Mouse (Mus musculus): ENCODE data around the gene Vegfc.

Gene Vegfc

DNA sequence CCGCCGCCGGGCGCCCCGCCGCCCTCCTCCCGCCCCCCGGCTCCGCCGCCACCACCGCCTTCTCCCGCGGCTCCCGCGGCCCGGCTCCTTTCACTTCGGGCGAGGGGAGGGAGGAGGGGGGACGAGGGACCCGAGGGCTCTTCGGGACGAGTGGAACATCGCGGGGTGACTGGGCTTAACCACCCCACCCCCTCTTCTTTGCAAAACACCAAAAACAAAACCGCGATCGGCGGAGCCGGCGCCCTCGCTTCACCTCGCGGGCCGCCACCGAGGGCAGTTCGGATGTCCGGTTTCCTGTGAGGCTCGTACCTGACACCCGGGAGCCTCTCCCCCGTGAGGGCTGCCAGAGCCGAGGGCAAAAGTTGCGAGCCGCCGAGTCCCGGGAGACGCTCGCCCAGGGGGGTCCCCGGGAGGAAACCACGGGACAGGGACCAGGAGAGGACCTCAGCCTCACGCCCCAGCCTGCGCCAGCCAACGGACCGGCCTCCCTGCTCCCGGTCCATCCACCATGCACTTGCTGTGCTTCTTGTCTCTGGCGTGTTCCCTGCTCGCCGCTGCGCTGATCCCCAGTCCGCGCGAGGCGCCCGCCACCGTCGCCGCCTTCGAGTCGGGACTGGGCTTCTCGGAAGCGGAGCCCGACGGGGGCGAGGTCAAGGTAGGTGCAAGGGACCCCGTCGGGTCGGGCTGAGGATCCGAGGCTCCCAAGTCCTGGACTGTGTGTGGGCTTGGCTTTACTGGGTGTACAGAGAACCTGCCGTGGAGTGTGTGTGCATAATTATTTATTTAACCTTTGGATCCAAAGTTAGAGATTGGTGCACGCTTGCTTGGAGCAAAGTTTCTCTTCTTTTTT is at the start of gene Vegfc:
Vegfc (plus strand) TSS at position 336 of the 850 bp plus-strand sequence.
- DNase-seq (ENCODE audit: extremely low spot score) = peak; percentile 79

DNA sequence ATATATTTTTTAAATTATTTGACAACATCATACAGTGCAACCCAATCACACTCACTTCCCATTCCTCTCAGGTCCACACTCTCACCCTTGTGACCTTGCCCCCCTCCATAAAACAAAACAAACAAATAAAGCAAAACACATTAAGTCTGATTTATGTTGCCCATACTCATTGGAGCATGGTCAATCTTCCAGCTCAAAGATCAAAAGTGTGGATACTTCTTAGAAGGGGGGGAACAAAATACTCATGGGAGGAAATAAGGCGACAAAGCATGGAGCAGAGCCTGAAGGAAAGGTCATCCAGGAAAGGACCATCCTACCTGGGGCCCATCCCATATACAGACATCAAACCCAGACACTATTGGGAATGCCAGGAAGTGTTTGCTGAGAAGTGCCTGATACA is 42.8 kb upstream of the Vegfc start:
- DNase-seq (ENCODE audit: extremely low spot score) = no peak

DNA sequence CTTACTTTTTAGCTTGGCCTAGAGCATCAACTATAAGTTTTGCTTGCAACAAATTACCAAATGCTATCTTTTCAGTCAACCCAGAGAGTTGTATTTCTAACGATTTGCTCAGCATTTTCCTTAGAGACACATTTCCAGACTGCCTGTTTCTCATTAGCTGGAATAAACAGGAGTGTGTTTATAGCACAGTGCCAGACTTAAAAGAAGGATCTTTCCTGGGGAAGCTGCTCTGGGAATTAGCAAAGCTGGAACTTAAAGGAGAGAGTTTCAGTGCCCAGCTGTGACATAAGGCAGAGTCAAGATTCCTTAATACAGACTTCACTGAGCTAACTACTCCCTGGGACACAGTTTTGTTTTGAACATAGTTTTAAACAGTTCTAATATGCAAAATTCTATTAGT is 34.8 kb upstream of the Vegfc start:
- DNase-seq (ENCODE audit: extremely low spot score) = peak; percentile 38

DNA sequence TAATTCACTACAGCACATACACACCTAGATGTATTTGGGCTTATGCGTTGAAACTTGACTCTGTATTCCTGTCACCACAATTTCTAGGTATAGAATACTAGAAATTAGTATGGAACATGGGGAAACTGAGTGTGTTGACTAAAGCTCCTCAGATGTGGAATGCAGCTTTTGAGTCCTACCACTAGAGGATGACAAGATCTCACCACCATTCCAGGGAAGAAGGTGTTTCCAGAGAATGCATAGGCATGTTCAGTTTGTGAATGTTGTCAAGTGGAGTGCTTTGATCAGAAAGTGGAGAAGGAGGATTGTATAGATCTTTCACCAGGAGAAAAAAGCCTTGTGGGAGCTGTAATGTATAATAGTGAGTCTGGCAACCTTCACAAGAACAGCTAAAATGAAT is 33.9 kb upstream of the Vegfc start:
- DNase-seq (ENCODE audit: extremely low spot score) = no peak

DNA sequence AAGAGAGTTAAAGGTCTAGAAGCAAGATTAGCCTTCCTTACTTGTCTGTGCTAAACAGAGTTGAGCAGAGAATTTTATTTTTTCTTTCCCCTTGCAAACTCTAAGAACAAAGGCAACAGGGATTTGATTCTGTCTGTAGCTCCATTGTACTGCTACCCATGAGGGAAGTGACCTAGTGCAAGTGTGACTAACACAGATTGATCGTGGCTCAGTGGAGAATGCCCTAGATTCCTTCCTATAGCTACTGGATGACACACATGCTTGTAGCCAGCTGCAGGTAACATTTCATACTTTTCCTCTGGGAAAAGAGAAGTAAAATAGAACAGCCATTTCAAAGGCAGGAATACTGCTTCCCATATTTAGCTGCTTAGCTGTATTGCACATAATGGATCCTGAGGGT is 24.2 kb upstream of the Vegfc start:
- DNase-seq (ENCODE audit: extremely low spot score) = peak; percentile 35

DNA sequence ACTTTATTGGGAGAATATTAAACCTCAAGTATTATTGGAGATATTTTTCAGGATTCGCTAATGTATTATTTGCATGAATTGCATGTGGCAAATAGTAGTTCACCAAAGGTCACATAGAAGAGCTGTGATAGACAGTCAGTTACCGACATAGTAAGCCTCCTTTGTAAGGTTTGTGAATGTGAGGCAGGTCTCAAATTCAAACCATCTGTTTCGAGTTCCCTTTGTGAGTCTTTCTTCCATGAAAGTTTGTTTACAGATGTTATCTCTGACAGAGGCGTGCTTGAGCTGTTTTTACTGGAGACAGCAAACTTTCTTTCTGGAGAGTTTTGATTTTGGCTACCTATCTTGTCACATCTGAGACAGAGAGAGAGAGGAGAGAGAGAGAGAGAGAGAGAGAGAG is 11.9 kb upstream of the Vegfc start:
- no peak for DNase-seq (ENCODE audit: extremely low spot score)

DNA sequence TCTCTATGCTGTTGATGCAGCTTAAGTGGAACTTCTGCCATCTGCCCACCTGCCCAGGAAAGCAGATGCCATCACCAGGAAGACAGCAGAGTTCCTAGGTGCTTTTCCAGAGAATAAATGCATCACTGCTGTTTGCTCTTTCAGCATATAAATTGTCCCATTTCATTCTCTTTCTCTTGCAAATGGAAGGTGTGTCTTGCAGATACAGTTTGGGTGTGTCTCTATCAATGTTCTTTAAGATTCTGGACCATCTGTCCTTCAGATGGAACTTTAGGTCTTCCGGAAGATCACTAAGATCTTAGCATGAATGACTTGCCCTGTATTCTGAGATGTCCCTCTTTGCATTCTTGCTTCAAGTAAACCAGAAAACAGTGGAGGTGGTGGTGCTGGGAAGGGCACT is 1.1 kb upstream of the Vegfc start:
- no peak for DNase-seq (ENCODE audit: extremely low spot score)

DNA sequence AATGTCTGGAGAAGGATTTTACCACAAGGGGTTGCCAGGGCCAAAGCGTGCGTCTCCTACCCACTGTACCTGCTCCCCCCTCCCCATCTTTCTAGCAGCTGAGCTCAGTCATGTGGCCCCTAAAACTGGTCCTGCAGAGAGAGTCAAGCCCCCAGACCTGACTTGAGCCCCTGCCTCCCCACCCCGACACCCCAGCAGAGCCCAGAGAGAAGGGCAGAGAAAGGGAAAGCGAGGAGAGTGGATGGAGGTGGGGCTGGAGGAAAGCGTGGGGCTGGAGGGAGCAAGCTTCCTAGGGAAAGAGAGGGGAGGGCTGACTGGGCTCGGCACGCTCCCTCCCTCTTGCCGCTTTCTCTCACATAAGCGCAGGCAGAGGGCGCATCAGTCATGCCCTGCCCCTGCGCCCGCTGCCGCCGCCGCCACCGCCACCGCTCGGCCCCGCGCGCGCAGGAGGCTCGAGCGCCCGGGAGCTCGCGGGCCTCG is 575 bp upstream of the Vegfc start:
- DNase-seq (ENCODE audit: extremely low spot score) = peak; percentile 78

DNA sequence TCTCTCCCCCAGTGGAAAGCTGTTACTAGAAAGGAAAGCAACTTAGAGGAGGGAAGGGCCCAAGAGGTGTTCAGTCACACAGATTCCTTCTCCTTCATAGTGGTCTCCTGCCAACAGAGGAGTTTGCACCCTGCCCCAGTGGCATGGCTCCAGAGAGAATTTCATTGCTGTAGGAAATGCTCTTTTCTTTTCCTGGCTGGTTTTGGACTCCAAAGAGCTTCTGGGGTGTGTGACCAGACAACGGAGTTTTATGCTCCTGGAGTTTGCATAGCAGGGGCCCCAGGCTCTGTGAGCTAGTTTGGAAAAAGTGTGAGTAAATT is 675 bp downstream of the Vegfc start:
- DNase-seq (ENCODE audit: extremely low spot score) = no peak

DNA sequence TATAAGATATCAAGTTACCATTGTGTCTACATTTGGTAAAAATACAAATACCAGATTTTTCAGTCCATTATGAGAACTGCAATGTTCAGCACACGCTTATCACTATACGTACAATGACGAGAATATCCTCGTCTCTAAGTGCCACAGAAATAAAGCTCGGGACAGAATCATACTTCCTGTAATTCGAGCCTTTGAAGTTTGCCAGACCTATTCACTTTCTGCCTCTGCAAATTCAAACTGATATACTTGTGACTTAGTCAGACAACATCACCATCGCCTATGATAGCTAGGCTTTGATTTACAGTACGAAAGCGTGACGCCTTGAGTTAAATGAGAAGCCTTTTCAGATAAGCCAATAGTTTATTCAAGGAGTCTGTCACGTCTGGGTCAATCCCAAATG is 1.6 kb downstream of the Vegfc start:
- DNase-seq (ENCODE audit: extremely low spot score) = no peak

DNA sequence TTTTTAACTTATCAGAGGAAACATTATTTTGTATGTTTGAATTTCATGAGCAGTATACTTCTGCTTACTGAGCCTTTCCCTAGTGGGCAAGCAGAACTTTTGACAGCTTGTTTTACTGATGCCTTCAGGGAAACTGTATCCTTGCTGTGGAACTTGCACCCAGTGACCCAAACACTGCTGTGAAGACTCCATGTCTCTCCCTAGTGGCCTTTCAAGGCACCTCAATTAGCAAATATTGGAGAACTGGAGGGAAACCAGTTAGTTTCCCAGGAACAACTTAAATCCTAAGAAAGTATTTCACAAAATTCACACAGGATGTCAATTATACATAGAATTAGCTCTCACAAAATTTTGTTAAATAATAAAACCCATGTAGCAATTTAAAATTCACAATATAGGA is 2.2 kb downstream of the Vegfc start:
- DNase-seq (ENCODE audit: extremely low spot score) = peak; percentile 22

DNA sequence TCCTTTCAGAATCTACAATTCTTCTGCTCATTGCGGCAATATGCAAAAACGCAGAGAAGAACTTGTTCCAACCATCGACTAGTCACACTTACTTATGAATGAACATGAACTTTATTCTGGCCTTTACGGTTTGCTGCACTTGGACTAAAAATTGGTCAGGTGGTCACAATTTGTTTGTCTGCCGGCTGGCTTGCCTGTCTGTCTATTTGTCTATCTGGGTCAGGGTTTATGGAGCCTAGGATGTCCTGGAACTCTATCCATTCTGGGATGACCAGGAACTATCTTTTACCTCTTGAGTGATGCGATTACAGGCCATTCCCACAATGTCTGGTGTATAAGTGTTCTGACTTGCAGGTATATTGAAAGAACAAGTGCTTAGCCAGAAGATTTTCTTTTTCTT is 8.5 kb downstream of the Vegfc start:
- no peak for DNase-seq (ENCODE audit: extremely low spot score)

DNA sequence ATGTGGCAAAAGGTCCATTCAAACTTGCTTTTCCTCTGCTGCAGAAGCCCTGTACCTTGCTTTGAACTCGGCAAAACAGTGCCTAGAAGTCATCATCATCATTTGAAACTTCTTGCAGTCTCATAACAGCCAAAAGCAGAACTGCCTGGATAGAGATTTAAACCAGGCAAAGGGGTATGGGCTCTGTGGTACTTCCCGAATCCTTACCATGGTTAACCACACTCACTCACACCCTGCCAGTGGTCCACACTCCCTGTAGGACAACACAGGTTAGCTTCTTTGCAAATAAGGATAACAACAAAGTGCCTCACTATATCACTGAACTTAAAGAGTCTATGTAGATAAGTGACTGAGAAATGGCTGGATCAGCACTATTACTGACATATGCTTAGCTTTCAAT is 9.7 kb downstream of the Vegfc start:
- DNase-seq (ENCODE audit: extremely low spot score) = no peak

DNA sequence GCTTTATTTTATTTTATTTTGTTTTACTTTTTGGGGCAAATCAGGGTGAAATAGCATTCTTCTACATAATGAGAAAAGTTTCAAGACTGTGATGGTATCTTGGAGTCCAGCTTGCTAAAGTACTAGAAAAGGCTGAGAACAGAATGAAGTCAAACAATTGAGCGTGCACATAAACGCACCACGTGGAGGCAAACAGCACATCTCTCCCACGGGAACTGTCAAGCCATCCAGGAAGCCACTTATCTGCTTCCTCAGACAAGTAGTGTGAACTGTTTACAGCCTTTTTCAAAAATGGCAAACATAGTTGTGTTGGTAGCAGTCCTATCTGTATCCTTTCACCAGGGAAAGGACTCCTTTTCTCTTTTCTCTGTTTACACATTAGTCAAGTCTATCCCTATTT is 11.8 kb downstream of the Vegfc start:
- no peak for DNase-seq (ENCODE audit: extremely low spot score)

DNA sequence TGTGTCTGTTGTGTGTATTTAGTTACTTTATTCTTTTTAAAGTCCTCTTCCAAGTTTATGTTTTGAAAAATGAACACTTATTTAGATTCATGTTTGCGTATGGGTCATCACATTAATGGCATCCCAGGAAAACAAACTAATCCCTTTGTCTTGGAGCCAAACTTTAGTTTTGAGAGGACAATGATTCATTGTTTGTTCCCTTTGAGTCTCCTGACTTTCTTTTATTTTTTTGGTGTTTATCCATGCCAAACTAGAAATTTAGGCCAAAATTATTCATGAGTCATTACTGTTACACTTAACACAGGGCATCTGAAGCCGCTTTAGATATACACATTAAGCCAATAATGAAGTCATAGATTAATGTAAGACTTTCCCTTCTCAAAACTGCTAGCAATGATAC is 12.5 kb downstream of the Vegfc start:
- DNase-seq (ENCODE audit: extremely low spot score) = no peak

DNA sequence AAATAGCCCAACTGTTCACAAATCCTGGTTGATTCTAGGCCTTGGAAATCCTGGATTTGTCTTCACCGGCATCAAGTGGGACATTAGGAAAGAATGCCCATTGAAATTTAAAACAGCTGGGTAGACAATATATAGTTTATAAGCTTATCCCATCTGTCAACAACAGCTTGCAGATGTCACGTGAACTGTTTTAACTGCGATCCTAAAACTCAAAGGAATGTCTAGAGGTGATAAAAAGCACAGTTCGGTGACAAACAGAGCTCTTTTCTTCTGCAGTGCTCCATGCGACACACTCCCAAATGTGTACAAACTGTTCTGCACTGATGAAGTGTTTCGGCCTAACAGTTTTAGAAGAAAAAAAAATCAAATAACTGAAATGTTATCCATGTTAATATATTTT is 22.7 kb downstream of the Vegfc start:
- no peak for DNase-seq (ENCODE audit: extremely low spot score)

DNA sequence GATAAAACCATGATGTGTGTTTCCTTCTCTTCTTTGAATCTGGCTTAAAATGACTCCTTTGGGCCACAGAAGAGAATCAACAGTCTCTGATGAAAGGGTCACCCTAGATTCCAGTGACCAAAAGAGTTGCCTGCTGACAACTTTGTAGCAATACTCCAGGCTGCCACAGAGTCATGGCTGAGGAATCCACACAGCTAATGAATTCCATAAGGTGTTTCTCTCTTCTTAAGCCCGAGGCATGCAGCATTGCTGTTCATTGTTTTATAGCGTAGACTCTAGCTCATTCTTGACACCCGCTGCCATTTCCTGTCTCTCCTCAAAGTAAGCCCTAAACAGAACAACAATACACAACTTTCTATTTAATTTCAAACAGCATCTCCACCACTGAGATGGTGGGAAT is 37.2 kb downstream of the Vegfc start:
- DNase-seq (ENCODE audit: extremely low spot score) = peak; percentile 9

DNA sequence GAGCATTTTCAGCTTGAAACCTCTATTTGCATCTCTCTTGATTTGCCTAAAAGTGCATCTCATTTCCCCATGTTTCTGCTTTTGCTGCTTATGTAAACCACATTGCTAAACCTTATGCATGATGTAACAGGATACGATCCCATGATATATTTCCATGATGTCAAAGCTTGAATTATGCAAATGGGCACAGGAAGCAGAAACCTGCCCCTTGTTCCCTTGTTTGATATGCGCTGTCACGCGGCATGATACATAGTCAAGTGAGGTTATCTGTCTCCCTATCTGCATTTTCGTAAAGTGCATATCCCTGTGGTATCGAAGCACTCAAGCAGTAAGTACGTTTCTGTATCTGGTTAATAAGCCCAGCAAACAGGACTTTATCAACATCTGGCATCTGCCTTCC is 42.7 kb downstream of the Vegfc start:
- no peak for DNase-seq (ENCODE audit: extremely low spot score)

DNA sequence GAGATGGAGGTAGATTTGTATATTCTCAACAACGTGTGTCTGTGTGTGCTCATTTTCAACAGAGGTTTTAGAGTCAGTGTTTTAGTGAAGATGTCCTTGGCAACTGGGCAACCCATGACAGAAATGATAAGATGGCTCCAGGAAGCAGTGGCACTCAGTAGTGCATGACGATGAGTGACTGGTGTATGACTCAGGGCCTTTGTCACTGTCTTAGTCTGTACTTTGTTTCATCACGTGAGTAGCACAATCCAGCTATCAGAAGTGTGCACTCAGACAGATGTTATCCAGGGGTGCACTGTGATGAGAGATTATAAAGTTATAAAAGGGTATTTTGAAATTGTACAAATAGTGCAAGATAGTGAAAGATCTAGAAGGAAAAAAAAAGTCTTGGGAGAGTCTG is 44.5 kb downstream of the Vegfc start:
- no peak for DNase-seq (ENCODE audit: extremely low spot score)

DNA sequence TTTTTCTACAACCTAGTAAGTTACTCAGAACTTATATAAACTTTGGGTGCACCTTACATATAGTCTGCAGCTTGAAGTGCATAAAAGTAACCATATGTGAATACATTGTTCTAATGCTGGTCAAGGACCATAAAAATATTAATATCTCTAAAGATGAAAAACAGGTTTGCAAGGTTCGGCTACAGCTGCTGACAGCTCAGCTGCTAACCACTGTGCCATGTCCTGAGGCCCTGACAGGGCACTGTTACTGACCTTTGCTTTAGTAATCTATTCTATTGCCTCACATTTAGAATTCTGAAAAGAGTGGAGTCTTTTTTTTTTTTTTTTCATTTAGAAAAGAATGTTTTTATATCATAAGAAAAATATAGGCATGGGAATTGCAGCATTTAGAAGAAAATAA is 44.9 kb downstream of the Vegfc start:
- no peak for DNase-seq (ENCODE audit: extremely low spot score)

DNA sequence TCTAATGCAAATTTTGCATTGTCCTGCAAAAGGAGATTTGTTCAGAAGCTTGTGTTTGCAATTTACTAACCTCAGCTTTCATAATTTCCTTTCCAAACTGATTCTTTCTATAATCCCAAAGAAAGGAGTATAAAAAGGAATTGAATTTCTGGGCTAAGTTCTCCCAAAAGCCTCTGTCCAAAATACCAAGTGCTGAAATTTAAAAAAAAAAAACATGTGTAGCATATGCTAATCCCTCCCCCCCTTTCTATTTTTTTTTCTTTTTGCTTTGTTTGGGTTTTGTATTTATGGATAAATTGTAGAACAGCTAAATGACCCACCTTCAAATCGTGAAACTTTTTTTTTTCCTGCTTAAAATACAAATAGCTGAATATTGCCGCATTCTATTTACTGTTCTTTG is 53.2 kb downstream of the Vegfc start:
- DNase-seq (ENCODE audit: extremely low spot score) = no peak

DNA sequence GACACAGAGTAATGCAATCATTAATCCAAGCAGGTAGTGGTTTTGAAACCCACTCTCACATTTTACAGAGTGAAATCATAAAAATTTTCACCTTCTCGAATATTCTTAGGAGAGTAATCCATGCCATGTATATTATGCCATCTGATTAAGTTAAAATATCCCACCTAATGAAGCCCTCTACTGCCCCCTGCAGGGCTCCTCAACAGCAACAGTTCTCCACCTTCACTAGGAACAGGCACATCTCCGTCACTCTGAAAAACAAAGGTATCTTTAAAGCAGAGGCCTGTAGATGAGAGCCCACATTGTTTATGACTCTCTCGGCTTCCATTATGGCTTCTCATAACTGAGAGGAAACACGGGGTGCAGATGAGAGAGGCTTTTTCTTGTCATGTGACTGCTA is 75.8 kb downstream of the Vegfc start:
- DNase-seq (ENCODE audit: extremely low spot score) = peak; percentile 20

DNA sequence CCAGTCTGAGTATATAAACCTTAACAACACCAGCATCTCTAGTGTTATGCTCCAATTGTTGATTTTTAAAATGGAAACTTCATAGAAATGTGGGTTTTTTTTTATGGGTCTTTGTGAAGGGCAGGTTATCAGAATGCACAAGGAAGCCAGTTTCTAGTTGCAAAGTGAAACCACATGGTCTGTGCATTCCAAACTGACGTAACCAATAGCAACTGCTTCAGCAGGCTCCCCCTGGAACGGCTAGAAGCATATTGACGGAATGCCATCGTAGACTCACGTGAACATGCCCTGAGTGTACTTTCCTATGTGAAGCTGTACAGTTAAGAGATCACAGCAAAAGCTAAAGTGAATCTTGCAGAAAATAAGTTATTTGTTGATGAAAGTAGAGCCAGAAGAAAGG is 86.1 kb downstream of the Vegfc start:
- peak; percentile 41 for DNase-seq (ENCODE audit: extremely low spot score)

DNA sequence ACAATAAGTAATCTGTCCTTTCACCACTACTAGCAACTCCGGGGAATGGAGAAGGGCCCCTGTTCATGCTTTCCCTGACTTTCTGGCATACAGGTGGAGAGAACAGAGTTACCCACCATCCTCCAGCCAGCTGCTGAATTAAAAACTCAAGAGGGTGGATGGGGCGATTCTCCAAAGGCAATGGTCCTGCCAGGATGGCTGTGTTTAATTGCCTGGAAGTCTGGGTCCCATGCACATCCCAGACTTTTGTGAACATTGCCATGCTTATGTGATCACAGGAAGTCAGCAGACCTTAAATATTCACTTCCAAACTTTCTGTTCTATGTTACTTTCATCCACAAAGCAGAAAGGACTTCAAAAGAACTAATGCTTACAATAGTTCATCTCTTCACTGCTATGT is 107.9 kb downstream of the Vegfc start:
- DNase-seq (ENCODE audit: extremely low spot score) = no peak

All from embryo, embryonic 9.5 days (tissue).